Mouse (Mus musculus) cerebellum, adult 18-20 months (tissue): ENCODE results near the gene Ctu2.

Experiments
- DNase-seq, 2 experiments: peaks; one replicate each; pipeline ENCODE4 v3.0.0; 2021

Gene Ctu2

GRCm38 (mm10) chr8:122497016-122497734 lies 21.2 kb downstream of the Ctu2 start:
- no peak for DNase-seq

DNA sequence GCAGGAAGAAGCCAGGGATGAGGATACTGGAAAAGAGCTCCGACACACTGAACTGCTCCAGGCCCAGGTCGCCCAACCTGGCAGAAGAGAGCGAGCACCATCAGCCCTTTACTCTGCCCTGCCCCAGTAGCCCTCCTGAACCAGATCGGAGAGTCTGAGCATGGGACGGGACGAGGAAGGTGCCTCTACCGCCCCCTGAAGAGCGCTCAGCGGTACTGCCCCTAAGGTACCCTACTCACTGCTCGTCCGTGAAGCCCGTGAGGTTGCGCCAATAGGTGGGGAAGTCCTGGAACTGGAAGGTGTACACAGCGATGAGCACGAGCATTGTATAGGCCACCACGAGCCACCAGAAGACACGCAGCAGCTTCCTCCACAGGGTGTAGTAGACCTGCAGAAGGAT lies 22.0 kb downstream of the Ctu2 start:
- DNase-seq = no peak

DNA sequence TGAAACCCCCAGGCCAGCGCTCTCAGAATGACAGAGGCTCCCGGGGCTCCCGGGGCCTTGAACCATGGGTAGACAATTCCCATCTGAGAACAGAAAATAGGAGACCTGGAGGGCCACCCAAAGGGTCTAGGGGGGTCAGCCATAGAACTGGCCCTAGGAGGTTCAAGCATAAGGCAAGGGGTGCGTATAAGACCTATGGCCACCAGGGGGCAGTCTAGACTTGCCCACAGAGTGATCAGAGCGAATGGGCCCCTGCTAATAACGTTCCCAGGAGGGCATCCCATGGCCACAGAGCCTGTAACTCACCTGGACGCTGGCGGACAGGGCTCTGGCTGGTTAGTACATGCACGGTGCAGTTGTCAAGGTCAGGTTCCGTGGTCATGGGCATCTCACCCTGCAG lies 24.9 kb downstream of the Ctu2 start:
- peak; percentile 79 to 86 for DNase-seq

- DNase-seq = no peak
Observed at GRCm38 (mm10) chr8:122511552-122511951, 35.6 kb downstream of the Ctu2 start.

GRCm38 (mm10) chr8:122512392-122512791 lies 36.4 kb downstream of the Ctu2 start:
- no peak for DNase-seq

DNA sequence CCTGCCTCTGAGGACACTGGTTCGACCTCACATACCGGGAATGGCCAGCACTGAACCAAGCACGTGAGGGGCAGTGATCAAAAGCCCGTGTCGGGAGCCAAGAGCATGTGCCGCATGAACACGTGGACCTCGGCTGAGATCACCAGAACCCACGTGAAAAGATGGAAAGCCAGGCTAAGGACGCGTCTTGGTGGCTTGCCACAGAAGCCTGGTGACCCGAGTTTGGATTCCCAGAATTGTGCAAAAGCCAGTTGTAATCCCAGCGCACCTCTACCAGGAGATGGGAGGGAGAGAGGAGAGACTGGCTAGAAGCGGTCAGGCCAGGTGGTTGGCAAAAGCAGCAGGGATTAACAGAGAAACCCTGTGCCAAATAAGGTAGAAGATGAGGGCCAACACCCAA lies 39.8 kb downstream of the Ctu2 start:
- no peak for DNase-seq

GRCm38 (mm10) chr8:122517541-122518190 lies 41.7 kb downstream of the Ctu2 start:
- DNase-seq = no peak

DNA sequence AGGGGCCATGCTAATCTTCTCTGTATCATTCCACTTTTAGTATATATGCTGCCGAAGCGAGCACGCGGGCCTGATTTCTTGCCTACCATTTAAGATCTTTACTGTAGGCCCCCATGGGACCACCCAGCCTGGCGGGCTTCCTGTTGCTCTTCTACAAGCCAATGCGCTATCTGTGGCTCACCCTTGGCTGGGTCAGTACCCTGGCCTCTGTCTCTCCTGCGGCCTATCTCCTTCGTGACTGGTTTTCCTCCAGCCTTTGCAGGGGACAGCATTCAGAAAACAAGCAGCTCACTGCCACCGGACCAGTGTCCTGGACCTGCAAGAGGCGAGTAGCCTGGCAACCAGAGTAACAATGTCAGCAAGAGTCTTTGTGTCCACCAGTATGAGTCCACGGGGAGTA lies 44.7 kb downstream of the Ctu2 start:
- no peak for DNase-seq

DNA sequence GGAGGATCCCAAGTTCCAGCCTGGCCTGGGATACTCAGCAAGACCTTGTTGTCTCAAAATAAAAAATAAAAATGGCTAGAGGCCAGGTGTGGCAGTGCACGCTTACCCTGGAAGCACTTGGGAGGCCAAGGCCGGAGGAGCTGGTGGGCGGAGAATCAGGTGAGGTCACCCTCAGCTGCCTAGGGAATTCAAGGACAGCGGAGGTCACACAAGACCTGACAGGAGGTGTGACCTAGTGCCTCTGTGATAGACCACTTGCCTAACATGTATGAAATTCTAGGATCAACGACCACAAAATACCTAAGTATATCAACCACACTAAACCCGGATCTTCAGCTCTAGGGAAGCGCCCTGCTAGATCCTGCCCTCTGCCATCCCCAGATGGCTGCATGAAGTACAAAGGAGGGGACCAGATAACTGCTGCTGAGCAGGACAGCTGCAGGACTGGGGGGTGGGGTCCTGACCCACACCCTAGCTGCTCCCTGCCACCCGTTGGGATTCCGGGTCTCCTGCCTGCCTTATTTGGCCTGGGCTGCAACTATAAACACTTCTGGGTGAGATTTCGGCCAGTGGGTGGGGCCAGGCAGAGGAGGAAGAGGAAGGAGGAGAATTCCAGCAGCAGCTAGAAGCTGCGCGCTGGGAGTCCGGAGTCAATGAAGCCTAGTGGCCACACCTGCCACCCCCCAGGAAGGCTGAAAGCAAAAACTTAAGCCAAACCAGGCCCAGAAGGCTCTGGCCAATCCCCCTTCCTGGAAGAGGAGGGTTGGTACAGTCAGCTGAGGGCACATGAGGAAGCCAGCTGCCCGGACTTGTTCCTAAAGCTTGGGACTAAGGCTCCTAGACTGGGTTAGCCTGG lies 47.1 kb downstream of the Ctu2 start:
- DNase-seq = no peak

GRCm38 (mm10) chr8:122523652-122524360 lies 47.9 kb downstream of the Ctu2 start:
- DNase-seq = peak; percentile 30 to 31

DNA sequence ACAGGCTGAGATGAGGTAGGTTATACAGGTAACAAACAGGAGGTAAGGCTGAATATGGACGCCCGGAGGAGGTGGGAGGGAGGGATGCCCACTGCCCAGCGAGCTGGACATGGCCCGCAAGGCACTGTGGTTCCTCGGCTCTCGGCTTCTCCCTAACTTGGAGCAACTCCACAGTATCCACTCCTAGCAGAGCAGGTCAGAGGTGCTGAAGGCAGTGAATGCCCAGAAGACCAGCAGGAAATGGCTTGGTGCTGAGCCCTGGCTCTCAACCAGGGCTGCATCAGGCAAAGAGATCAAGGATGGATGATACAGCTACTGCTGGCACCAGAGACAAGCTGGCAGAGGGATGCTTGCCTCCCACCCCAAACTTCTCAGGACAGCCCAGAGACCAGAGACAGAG lies 48.6 kb downstream of the Ctu2 start:
- DNase-seq = no peak

- DNase-seq = no peak
Observed at GRCm38 (mm10) chr8:122525004-122525403, 49.1 kb downstream of the Ctu2 start.

- no peak for DNase-seq
Observed at GRCm38 (mm10) chr8:122526084-122526483, 50.1 kb downstream of the Ctu2 start.

GRCm38 (mm10) chr8:122526526-122527170 lies 50.7 kb downstream of the Ctu2 start:
- no peak for DNase-seq

- DNase-seq = no peak
Observed at GRCm38 (mm10) chr8:122527937-122528336, 52.0 kb downstream of the Ctu2 start.

- no peak for DNase-seq
Observed at GRCm38 (mm10) chr8:122529159-122529558, 53.2 kb downstream of the Ctu2 start.

DNA sequence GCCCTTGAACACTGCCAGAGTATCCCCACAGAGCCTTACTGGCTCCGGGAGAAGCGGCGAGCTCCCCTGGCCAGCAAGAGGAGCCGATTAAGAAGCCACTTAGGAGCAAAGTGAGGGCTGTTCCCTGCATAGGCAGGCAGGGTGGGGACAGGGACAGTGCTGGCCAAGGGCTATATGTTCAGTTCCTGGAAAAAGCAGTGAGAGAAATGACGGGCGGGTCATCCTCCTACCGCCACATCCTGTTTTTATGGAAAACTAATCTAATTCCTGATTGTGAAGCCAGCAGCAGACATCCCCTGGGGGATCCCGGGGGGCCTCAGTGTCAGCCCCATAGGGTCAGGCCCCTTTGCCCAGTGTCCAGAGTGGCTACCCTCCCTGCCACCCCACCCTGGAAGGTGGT lies 55.4 kb downstream of the Ctu2 start:
- no peak for DNase-seq
